8 mouse cellular contexts compared by ENCODE assay signal in the genomic region with DNA sequence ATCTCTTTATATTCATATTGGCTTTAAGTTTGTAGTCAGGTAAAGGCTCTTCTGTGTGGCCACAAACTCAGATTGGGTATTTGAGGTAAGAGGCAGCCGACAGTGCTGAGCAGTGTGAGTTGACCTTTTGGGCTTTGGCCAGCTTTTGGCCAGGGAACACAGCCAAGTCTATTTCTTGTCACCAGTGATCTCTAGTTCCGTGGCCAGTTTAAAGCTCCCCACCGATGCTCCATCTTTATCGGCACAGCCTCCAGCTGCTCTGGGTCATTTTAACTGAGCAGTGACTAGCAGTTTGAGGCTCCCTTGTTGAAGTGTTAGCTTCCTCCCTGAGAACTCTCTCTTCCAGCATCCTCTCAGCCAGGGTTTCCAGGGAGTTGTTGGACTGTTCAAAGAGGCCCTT. TPM values are rescaled to one million over a fixed set of nuclear protein-coding genes. Genes with fewer than 3 reads are reported as not detected.
DNase-seq lines count a peak whose midpoint lies in the region; ATAC-seq and TF ChIP-seq lines count a peak whose summit lies in the region.

No protein-coding gene starts in this region.

- H3K9ac ChIP-seq in intestine, postnatal 0 days (ENCODE audit: low read depth, low read length) = no peak overlapping the region

- peak; percentile 22 to 24 for DNase-seq in lung, adult 18-20 months
- no peak for DNase-seq in lung, postnatal 25 days (ENCODE audit: low spot score)
- DNase-seq in cerebellum, adult 9-11 months = peak; percentile 77
- peak; percentile 74 to 79 for DNase-seq in heart, adult 18-20 months
- peak; percentile 47 for DNase-seq in lung, postnatal 36 days
- DNase-seq in spleen, postnatal 10 days (ENCODE audit: low spot score in 2 of 2) = no peak
- DNase-seq in spleen, postnatal 4 days (ENCODE audit: low spot score in 2 of 2) = no peak

- no peaks in the 10 kb centered on the region for H3K27me3 ChIP-seq in intestine, postnatal 0 days (replicated peaks; ENCODE audit: control insufficient read depth, insufficient read depth, low read length)

- no peaks in the 10 kb centered on the region for H3K9me3 ChIP-seq in intestine, postnatal 0 days (ENCODE audit: control insufficient read depth)

- no peak overlapping the region for H3K4me2 ChIP-seq in intestine, postnatal 0 days (replicated peaks; ENCODE audit: low read depth)

- no peaks in the 10 kb centered on the region for H3K36me3 ChIP-seq in intestine, postnatal 0 days (ENCODE audit: control insufficient read depth, insufficient read depth)

- 66% methylated on average over 4 of the region's 4 CpGs for WGBS in intestine, postnatal 0 days

- H3K4me1 ChIP-seq in intestine, postnatal 0 days (replicated peaks; ENCODE audit: control insufficient read depth, insufficient read depth, low read length) = 0 out of 2 replicates have a peak, but pooled peaks cover 5% of the 10 kb centered on the region

- no peak for ATAC-seq in intestine, postnatal 0 days

- H3K4me3 ChIP-seq in intestine, postnatal 0 days (ENCODE audit: low read depth, low read length) = no peak overlapping the region

- H3K27ac ChIP-seq in intestine, postnatal 0 days (ENCODE audit: low read depth, low read length) = peak overlapping the region; percentile 60

- no peak for TF ChIP-seq CTCF in intestine, postnatal 0 days (IDR thresholded peaks at IDR 0.05; ENCODE audit: low read depth)

RNA-seq across cellular contexts. Expression of a gene that starts 29.8 kb away (rescaled TPM):
- total RNA-seq in heart, adult 18-20 months (2021) = 1 to 10 TPM; 1.4 to 1.7 TPM
- 0.39 and 0.40 TPM in 2 replicates for polyA plus RNA-seq in intestine, postnatal 0 days (2015; fragmentation: Nextera tagmentation; extraction: Ambion mirVana)

Comparison
In these comparisons a context has a peak if more than half of its experiments do, and no peak if none do; other contexts are left out.
1. DNase-seq: peak in lung, adult 18-20 months (2 of 2), cerebellum, adult 9-11 months (single experiment), heart, adult 18-20 months (2 of 2) and lung, postnatal 36 days (single experiment); none in lung, postnatal 25 days (single experiment), spleen, postnatal 10 days (0 of 2) and spleen, postnatal 4 days (0 of 2).